ENCODE assay signal across 26 mouse cellular contexts in the genomic region with DNA sequence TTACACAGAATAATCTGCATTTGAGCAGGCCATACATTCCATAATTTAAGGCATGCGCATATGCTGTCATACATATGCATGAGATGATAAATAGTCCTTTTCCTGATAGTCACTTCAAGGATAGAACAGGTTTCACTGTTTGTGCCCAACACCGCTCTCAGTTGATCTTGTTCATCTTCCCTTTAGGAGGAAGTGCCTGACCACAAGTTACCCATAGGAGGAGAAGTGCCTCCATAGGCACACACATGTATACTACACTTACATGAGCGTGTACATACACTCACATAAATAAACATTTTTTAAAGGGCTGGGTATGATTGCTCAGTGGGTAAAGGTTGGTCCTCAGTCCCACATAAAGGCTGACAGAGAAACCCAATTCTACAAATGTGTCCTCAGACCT. TPM values are rescaled to one million over a fixed set of nuclear protein-coding genes. Genes with fewer than 3 reads are reported as not detected.
DNase-seq lines count a peak whose midpoint lies in the region; ATAC-seq lines count a peak whose summit lies in the region.
"Had no signal": no experiment of that assay in that cellular context is flagged by ENCODE, and none has a peak within 500 bp of the region (broad histone marks: within the 10 kb centered on the region; RNA-seq: fewer than 3 reads in every experiment).

No protein-coding gene starts in this region.

- H3K4me1 ChIP-seq in midbrain, embryonic 10.5 days, result no peaks in the 10 kb centered on the region
- no peaks in the 10 kb centered on the region for H3K4me1 ChIP-seq in embryonic facial prominence, embryonic 10.5 days
- H3K4me1 ChIP-seq: embryonic facial prominence, embryonic 13.5 days; embryonic facial prominence, embryonic 15.5 days; forebrain, embryonic 12.5 days had no signal

- DNase-seq in midbrain, embryonic 10.5 days (ENCODE audit: low spot score), result no peak
- DNase-seq in embryonic facial prominence, embryonic 10.5 days (ENCODE audit: low spot score), result no peak
- no peak for DNase-seq in kidney, adult 11 months
- DNase-seq: adrenal gland, adult 8-10 months; adrenal gland, postnatal 14 days; B cell, adult 2 months; cerebellum, adult 11-12 months; cerebellum, adult 2 months; cerebellum, adult 9-10 months; cerebellum, postnatal 10 days; cerebellum, postnatal 25 days had no signal

- H3K9me3 ChIP-seq in midbrain, embryonic 10.5 days (replicated peaks), result no peaks in the 10 kb centered on the region
- H3K9me3 ChIP-seq in embryonic facial prominence, embryonic 10.5 days, result no peaks in the 10 kb centered on the region
- H3K9me3 ChIP-seq: embryonic facial prominence, embryonic 13.5 days; embryonic facial prominence, embryonic 15.5 days; forebrain, embryonic 10.5 days; forebrain, embryonic 12.5 days; G1E had no signal

- H3K27ac ChIP-seq in midbrain, embryonic 10.5 days (replicated peaks), result no peak overlapping the region
- H3K27ac ChIP-seq in embryonic facial prominence, embryonic 10.5 days (replicated peaks), result no peak overlapping the region
- H3K27ac ChIP-seq: embryonic facial prominence, embryonic 13.5 days; embryonic facial prominence, embryonic 15.5 days; forebrain, embryonic 10.5 days; forebrain, embryonic 12.5 days had no signal

- no peaks in the 10 kb centered on the region for H3K27me3 ChIP-seq in midbrain, embryonic 10.5 days (ENCODE audit: low read depth, poor library complexity, severe bottlenecking)
- no peaks in the 10 kb centered on the region for H3K27me3 ChIP-seq in embryonic facial prominence, embryonic 10.5 days (replicated peaks; ENCODE audit: low read depth, poor library complexity, severe bottlenecking)
- H3K27me3 ChIP-seq: CH12.LX; embryonic facial prominence, embryonic 13.5 days; embryonic facial prominence, embryonic 15.5 days; forebrain, embryonic 12.5 days had no signal

- ATAC-seq in common myeloid progenitor, adult 5-6 weeks (replicated peaks; ENCODE audit: low read depth, poor library complexity, severe bottlenecking), result peak; percentile 70
- peak; percentile 12 to 62; a peak in 1 of 4 replicates for ATAC-seq in hematopoietic stem cell, adult 5-6 weeks (replicated peaks in 1 of 2; ENCODE audit: insufficient read depth in 1 of 2, low FRiP score in 2 of 2, low TSS enrichment in 1 of 2, low read depth in 1 of 2, poor library complexity in 2 of 2, severe bottlenecking in 2 of 2)
- ATAC-seq in megakaryocyte progenitor cell, adult 5-6 weeks (replicated peaks; ENCODE audit: poor library complexity), result peak; percentile 69
- ATAC-seq: activated CD4-positive, CD25-positive, alpha-beta regulatory T cell, adult 4 months; CD4-positive, CD25-positive, alpha-beta regulatory T cell, adult 4 months; forebrain, embryonic 14.5 days; forebrain, embryonic 16.5 days; Patski had no signal

- no peaks in the 10 kb centered on the region for H3K36me3 ChIP-seq in midbrain, embryonic 10.5 days
- H3K36me3 ChIP-seq in embryonic facial prominence, embryonic 10.5 days (replicated peaks), result no peaks in the 10 kb centered on the region
- H3K36me3 ChIP-seq: embryonic facial prominence, embryonic 13.5 days; embryonic facial prominence, embryonic 15.5 days; forebrain, embryonic 10.5 days; forebrain, embryonic 12.5 days; G1E had no signal

- no peak overlapping the region for H3K4me3 ChIP-seq in midbrain, embryonic 10.5 days
- no peak overlapping the region for H3K4me3 ChIP-seq in embryonic facial prominence, embryonic 10.5 days
- H3K4me3 ChIP-seq: embryonic facial prominence, embryonic 13.5 days; embryonic facial prominence, embryonic 15.5 days; erythroblast, embryonic 14.5 days; forebrain, embryonic 10.5 days; forebrain, embryonic 12.5 days had no signal

- WGBS in midbrain, embryonic 10.5 days, result 90% methylated on average over 3 of the region's 3 CpGs
- WGBS in embryonic facial prominence, embryonic 10.5 days, result 92% methylated on average over 3 of the region's 3 CpGs

RNA-seq across cellular contexts. Expression of a gene that starts 22.0 kb away (rescaled TPM):
- 27.1 and 33.8 TPM in 2 replicates for total RNA-seq in common myeloid progenitor, adult 5-6 weeks (2017)
- 51.5 and 57.9 TPM in 2 replicates for total RNA-seq in hematopoietic stem cell, adult 5-6 weeks (2017)
- 11.5 and 12.8 TPM in 2 replicates for total RNA-seq in megakaryocyte progenitor cell, adult 5-6 weeks (2015)
- total RNA-seq in megakaryocyte progenitor cell, adult 5-6 weeks (2017), result 16.4 and 17.2 TPM in 2 replicates
- 3.6 and 6.3 TPM in 2 replicates for polyA plus RNA-seq in midbrain, embryonic 10.5 days (2016; fragmentation: Nextera tagmentation; extraction: Ambion mirVana)
- 9.1 and 10.5 TPM in 2 replicates for polyA plus RNA-seq in embryonic facial prominence, embryonic 10.5 days (2016; fragmentation: Nextera tagmentation; extraction: Ambion mirVana)

RNA-seq across cellular contexts. Expression of a gene that starts 59.9 kb away (rescaled TPM):
- total RNA-seq in common myeloid progenitor, adult 5-6 weeks (2017), result 7,220 and 7,747 TPM in 2 replicates
- 7,831 and 9,145 TPM in 2 replicates for total RNA-seq in hematopoietic stem cell, adult 5-6 weeks (2017)
- total RNA-seq in megakaryocyte progenitor cell, adult 5-6 weeks (2015), result 3,851 and 3,962 TPM in 2 replicates
- total RNA-seq in megakaryocyte progenitor cell, adult 5-6 weeks (2017), result 6,854 and 7,683 TPM in 2 replicates
- 943 and 1,130 TPM in 2 replicates for polyA plus RNA-seq in midbrain, embryonic 10.5 days (2016; fragmentation: Nextera tagmentation; extraction: Ambion mirVana)
- 1,198 and 1,219 TPM in 2 replicates for polyA plus RNA-seq in embryonic facial prominence, embryonic 10.5 days (2016; fragmentation: Nextera tagmentation; extraction: Ambion mirVana)
